Mouse (Mus musculus) liver, adult 2 months (tissue): ENCODE data around the gene Oprd1.

Experiments
- CTCF ChIP-seq: fragments of 200-500 bp; IDR thresholded peaks from 2 replicates; pipeline ENCODE4 v1.5.1; 2011; ENCODE audit warnings: low read depth, low read length, control low read depth
- POLR2A ChIP-seq: fragments of 200-500 bp; IDR thresholded peaks from 2 replicates; pipeline ENCODE4 v1.6.1; 2011; ENCODE audit warnings: low read length, control low read depth; ENCODE audit not compliant: insufficient read depth; ENCODE audit errors: extremely low read depth

DNA sequence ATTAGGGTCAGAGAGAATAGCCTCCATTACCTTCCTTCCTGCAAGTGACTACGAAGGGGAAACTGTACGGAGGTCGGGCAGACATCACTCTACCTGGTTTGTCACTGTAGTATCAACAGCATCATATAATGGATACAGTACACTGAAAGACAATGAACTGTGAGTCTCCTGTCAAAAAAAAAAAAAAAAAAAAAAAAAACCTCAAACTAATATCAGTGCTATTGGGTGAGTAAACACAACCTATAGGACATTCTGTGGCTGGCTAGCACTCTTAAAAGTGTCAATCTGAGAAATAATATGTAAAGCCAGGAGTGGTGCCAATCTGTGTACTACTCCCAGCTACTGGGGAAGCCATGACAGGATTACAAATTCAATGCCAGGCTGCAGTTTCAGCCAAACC, 38.9 kb upstream of the Oprd1 start:
- TF ChIP-seq POLR2A (no peak), CTCF (no peak)
